Mouse (Mus musculus) ovary, postnatal 14 days (tissue): ENCODE measurements around the gene Fchsd2.

Experiments
- DNase-seq: peaks from one replicate; pipeline ENCODE4 v3.0.0; 2022; ENCODE audit warnings: low spot score

Gene Fchsd2

GRCm38 (mm10) chr7:101210826-101211225 is 118.2 kb downstream of the Fchsd2 start:
- no peak for DNase-seq

- DNase-seq: no peak
Observed at GRCm38 (mm10) chr7:101213515-101214263, 121.0 kb downstream of the Fchsd2 start.

GRCm38 (mm10) chr7:101216724-101217123 is 124.1 kb downstream of the Fchsd2 start:
- no peak for DNase-seq

GRCm38 (mm10) chr7:101223501-101223900 is 130.8 kb downstream of the Fchsd2 start:
- no peak for DNase-seq

GRCm38 (mm10) chr7:101229336-101229735 is 136.7 kb downstream of the Fchsd2 start:
- DNase-seq: no peak

- no peak for DNase-seq
Observed at GRCm38 (mm10) chr7:101231458-101231857, 138.8 kb downstream of the Fchsd2 start.

- DNase-seq: no peak
Observed at GRCm38 (mm10) chr7:101232716-101233115, 140.1 kb downstream of the Fchsd2 start.

- no peak for DNase-seq
Observed at GRCm38 (mm10) chr7:101236712-101237473, 144.2 kb downstream of the Fchsd2 start.

- no peak for DNase-seq
Observed at GRCm38 (mm10) chr7:101248760-101249159, 156.1 kb downstream of the Fchsd2 start.

- no peak for DNase-seq
Observed at GRCm38 (mm10) chr7:101249173-101249572, 156.5 kb downstream of the Fchsd2 start.

- no peak for DNase-seq
Observed at GRCm38 (mm10) chr7:101253071-101253470, 160.4 kb downstream of the Fchsd2 start.

GRCm38 (mm10) chr7:101258482-101258881 is 165.8 kb downstream of the Fchsd2 start:
- no peak for DNase-seq

- no peak for DNase-seq
Observed at GRCm38 (mm10) chr7:101261941-101262546, 169.4 kb downstream of the Fchsd2 start.

- DNase-seq: no peak
Observed at GRCm38 (mm10) chr7:101263511-101263910, 170.8 kb downstream of the Fchsd2 start.

- DNase-seq: no peak
Observed at GRCm38 (mm10) chr7:101267457-101268259, 175.0 kb downstream of the Fchsd2 start.

- no peak for DNase-seq
Observed at GRCm38 (mm10) chr7:101271602-101272001, 178.9 kb downstream of the Fchsd2 start.

- DNase-seq: no peak
Observed at GRCm38 (mm10) chr7:101272466-101273160, 179.9 kb downstream of the Fchsd2 start.

- no peak for DNase-seq
Observed at GRCm38 (mm10) chr7:101282721-101283120, 190.1 kb downstream of the Fchsd2 start.

- DNase-seq: no peak
Observed at GRCm38 (mm10) chr7:101284504-101284903, 191.8 kb downstream of the Fchsd2 start.

- DNase-seq: no peak
Observed at GRCm38 (mm10) chr7:101286891-101287290, 194.2 kb downstream of the Fchsd2 start.

- no peak for DNase-seq
Observed at GRCm38 (mm10) chr7:101287820-101288219, 195.2 kb downstream of the Fchsd2 start.
